Mouse (Mus musculus) C2C12 (cell line): Measurements from ENCODE around the gene Rere.

Experiments
- CEBPB ChIP-seq: IDR thresholded peaks from one replicate; pipeline ENCODE4 v1.6.1; 2011; ENCODE audit warnings: low read depth, mild to moderate bottlenecking, control low read depth, moderate library complexity
- CTCF ChIP-seq: IDR thresholded peaks from one replicate; pipeline ENCODE4 v1.5.1; 2011; ENCODE audit not compliant: control insufficient read depth, insufficient read depth, insufficient read length
- MAX ChIP-seq: IDR thresholded peaks from one replicate; pipeline ENCODE4 v1.6.1; 2011; ENCODE audit warnings: mild to moderate bottlenecking, control low read depth
- MYOG ChIP-seq: IDR thresholded peaks from one replicate; pipeline ENCODE4 v1.6.1; 2011; ENCODE audit not compliant: control insufficient read depth, insufficient read length; ENCODE audit errors: extremely low read depth
- USF1 ChIP-seq: IDR thresholded peaks from one replicate; pipeline ENCODE4 v1.6.1; 2011; ENCODE audit warnings: low read depth, mild to moderate bottlenecking, control low read depth, moderate library complexity

DNA sequence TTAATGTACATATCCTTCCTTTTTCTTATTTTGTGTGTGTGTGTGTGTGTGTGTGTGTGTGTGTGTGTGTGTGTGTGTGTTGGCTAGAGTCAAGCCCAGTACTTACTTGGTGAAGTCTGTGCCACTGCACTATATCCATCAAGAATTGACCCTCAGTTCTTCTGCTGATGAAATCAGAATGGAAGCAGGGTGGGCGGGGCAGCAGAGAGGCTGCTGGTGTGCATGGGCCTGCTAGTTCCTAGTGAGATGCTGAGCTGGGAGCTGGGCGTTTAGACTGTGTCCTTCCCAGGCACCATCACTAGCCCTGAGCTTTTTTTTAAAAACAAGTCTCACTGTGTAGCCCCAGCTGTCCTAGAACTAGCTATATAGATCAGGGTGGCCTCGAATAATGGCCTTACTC is 313.6 kb downstream of the Rere start:
- TF ChIP-seq CTCF (no peak), MAX (no peak), USF1 (no peak), MYOG (no peak), CEBPB (no peak)
